Mouse (Mus musculus): ENCODE measurements around the gene Pkn1. TPM values are rescaled to one million over a fixed set of nuclear protein-coding genes. Genes with fewer than 3 reads are reported as not detected.
A peak's percentile ranks its signal among the peaks of the same experiment; 100 is the strongest.

The Pkn1 gene
- total RNA-seq, 2 experiments from 2014 or later = 98.7 to 107 TPM

DNA sequence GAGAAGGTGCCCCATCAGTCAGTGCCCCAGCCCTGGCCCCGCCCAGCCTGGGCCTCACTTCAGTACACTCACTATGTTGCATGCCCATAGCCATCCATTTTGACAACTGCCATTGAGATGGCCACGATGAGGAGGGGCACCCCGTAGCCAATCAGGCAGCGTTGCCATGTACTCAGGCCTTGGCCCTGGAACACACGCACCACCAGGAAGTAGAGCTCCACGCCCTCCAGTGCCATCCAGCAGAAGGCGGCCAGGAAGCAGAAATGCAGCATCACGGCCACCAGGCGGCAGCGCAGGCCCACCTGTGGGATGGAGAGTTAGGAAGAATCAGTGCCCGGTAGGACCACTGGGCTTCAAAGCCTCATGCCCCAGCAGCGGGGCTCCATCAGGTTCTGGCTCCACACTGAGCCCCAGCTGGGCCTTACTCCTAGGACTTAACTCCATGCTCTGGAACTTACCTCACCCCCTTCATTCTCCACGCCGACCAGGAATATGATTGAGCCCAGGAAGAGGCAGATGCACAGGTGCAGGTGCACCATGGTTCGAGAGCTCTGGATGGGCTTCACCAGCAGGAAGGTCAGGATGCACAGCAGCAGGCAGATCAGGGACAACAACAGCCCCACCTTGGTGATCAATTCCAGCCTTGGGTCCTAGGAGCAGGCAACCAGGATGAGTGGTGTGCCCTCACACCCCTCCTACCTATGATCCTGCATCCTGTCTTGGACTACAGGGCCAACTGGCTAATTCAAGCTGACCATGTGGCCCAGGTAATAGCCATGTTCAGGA lies 25.9 kb upstream of the Pkn1 start:
- DNase-seq = peak; percentile 86
- intact Hi-C loops (cut with DNase I) = loop anchor here (10.0 kb wide), 1 partner anchor 200 kb away; no protein-coding TSS in a partner anchor

DNA sequence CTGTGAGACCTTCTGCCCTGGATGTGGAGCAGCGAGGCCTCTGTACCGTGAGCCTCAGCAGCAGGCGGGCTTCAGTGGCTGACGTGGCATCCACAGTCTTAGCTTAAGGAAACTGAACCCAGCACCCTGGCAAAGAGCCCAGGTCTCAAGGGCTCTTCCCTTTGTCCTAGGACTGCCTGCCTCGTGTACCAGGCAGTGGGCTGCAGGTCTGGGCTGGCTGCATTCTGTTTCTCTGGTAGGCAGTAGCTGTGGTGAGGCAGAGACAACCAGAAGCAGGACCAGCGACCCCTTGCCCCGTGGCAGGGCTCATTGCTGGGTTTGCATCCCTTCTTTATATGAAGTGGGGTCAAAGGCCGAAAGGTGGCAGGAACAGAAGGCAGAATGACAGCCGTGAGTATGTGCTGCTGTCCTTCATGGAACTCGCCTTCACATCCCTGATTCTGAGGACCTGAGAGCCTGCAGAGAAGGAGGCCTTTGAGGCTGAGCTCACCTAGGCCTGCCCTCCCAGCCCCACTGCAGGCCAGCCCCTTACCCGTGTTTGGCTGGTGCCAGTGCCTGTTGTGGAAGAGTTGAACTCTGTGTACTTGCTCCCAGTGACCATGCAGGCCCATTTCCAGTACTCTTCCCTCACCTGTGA lies 24.6 kb upstream of the Pkn1 start:
- intact Hi-C loops (cut with DNase I) = loop anchor here (10.0 kb wide), 1 partner anchor 201 kb away; no protein-coding TSS in a partner anchor

DNA sequence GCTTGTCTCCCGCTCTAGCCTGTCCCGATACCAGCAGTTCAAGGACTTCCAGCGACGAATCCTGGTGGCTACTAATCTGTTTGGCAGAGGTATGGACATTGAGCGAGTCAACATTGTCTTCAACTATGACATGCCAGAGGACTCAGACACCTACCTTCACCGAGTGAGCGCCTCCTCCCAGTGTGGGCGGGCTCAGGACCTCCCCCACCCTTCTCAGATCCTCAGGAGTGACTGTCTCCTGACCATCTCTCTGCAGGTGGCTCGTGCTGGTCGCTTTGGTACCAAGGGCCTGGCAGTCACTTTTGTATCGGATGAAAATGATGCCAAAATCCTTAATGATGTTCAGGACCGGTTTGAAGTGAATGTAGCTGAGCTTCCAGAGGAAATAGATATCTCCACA lies 23.7 kb upstream of the Pkn1 start:
- intact Hi-C loops (cut with DNase I) = loop anchor here (10.0 kb wide), 1 partner anchor 202 kb away; no protein-coding TSS in a partner anchor
- no peak for DNase-seq

More for the DNA sequence above, 24.6 kb upstream of the Pkn1 start:
- no peak for DNase-seq

DNA sequence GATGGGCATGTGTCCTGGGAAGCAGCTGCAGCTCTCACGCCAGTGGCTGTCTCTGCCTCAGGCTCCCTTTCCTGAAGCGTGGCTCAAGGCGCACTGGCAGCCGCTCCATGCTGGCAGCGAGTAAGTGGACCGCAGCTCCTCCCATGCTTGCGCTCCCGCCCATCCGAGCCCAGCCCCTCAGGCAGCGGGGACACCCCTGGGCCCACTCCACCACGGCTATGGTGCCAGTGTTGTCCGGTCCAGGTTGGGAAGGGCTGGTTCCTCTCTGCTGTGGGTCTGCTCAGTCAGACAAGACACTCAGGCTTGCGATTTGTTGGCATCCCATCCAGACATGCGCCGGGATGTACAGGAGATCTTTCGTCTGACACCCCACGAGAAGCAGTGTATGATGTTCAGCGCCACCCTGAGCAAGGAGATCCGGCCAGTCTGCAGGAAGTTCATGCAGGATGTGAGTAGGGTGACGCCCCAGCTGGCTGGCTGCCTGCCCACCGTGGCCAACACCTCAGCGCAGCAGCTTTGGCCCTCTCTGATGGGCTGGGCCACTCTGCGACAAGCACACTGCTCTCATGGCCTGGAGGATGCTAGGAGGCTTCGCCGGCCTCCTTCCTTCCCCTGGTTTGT lies 22.5 kb upstream of the Pkn1 start:
- intact Hi-C loops (cut with DNase I) = loop anchor here (10.0 kb wide), 1 partner anchor 203 kb away; no protein-coding TSS in a partner anchor
- no peak for DNase-seq

DNA sequence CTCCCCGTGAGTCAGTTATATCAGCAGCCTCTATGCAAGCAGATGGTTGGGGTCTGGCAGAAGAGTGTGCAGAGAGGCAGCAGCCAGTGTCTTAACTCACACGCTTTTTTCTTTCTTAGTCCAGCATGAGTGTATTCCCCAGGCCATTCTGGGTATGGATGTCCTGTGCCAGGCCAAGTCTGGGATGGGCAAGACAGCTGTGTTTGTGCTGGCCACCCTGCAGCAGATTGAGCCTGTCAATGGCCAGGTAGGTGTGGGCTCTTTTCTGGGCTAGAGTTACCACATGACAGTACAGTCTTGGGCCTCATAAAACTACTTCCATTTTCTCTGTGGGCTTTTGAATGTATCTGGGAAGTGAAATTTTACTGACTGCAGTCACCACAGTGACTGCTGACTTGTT lies 20.7 kb upstream of the Pkn1 start:
- intact Hi-C loops (cut with DNase I) = loop anchor here (10.0 kb wide), 1 partner anchor 205 kb away; no protein-coding TSS in a partner anchor

DNA sequence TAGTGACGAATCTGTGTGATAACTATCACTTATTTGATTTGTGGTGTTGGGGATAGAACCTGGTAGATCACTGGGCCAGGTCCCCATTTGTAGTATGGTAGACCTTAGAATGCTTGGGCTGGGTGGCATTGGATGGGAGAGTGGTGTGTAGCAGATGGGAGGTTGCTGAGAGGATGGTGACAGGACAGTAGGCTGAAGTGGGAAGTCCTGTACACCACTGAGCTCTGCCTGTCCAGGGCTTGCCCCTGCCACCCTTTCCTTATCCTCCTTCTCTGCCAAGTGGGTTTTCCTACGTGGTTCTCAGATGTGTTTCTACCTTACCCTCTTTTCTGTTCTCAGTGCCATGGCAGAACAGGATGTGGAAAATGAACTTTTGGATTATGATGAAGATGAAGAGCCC lies 20.1 kb upstream of the Pkn1 start:
- intact Hi-C loops (cut with DNase I) = no loop called here
- no peak for DNase-seq

More for the DNA sequence above, 20.7 kb upstream of the Pkn1 start:
- no peak for DNase-seq

DNA sequence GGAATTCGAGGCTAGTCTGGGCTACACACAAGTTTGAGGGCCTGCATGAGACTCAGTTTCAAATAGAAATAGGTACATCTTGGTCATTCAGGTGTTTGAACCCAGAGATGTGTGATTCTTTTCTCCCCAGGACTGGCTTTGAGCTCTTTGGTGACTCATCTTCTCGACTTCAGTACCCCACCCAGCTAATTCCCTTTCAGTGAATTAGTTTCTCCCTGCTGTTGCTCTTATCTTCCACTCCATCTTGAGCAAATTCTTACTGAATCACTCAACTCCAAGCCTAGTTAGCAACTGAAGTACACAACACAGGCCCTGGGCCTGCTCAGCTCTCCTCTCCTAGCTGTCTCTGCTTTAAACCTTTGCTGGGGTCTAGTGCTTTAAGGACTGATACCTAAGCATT lies 17.6 kb upstream of the Pkn1 start:
- intact Hi-C loops (cut with DNase I) = no loop called here
- DNase-seq = no peak

DNA sequence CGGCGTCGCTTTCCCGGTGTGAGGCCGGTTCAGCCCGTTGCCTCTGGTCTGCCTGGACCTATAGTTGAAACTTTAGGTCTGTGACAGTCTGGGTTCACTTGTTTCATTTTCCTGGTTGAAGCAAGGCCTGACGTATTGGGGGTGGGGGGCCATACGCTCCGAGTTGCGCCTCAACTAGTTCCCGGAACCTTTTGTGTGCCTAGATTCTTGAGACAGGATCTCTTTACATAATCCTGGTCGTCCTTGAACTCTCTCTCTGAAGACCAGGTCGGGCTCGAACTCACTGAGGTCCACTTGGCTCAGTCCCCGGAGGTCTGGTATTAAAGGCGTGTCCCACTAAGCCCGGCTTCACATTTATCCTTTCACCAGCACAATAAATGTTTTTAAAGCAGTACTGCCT lies 16.8 kb upstream of the Pkn1 start:
- intact Hi-C loops (cut with DNase I) = no loop called here
- no peak for DNase-seq

DNA sequence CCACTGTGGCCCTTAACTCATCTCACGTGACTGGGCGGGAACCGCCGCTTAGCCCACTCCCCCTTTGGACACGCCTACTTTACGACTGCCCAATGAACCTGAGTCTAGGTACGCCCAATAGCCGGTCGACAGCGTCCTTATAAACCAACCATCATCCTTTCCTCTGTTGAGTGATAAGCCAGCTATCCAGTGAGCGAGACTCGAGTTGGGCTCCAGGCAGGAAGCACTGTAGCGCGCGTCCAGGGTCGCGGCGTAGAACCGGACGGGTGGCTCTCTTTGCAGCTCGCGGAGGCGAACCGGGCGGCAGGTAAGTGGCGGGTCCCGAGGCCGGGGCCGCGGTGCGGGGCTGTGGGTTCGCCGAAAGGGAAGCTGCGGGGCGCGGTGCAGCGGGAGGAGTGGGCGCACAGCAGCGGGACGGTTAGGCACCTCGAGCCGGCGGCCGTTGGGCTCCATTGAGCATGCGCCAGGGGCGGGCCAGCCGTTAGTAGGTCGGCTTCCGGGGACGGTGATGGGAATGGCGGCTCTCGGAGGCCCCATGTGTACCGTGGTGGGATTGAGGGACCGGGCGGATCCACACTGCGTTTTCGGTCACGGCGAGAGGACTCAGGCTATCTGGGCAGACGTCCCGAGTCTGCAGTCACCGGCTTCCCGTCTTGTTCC lies 16.2 kb upstream of the Pkn1 start, which contains the start of gene Ddx39:
Ddx39 (plus strand) TSS at position 147 of the 660 bp plus-strand sequence.
- intact Hi-C loops (cut with DNase I) = no loop called here

DNA sequence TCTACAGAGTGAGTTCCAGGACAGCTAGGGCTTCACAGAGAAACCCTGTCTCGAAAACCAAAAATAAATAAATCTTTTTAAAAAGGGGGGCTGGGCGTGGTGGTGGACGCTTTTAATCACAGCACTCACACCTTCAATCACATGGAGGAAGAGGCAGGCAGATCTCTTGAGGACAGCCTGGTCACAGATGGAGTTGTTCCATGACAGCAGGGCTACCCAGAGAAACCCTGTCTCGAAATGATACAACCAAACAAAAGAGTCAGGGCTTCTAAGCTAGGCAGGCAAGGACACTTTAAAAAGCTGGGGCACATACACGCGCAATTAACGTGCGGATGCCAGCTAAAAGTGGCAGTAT lies 15.7 kb upstream of the Pkn1 start:
- DNase-seq = no peak
- intact Hi-C loops (cut with DNase I) = no loop called here

More for the DNA sequence above, 16.2 kb upstream of the Pkn1 start, which contains the start of gene Ddx39:
- DNase-seq = peak; percentile 91

DNA sequence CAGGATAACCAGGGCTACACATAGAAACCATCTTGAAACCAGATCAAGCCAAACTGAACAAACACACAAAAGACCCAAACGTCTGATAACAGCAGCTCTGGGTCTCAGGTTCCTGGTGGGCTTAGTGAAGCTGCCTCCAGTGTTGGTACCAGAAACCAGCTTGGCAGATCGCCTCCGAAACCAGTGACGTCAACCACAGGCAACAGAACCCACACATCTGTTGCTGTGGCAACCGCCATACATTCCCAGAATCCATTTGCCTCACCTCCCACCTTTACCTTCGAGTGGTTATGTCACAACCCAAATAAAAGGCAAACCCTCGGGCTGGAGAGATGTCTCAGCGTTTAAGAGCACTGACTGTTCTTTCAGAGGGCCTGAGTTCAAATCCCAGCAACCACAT lies 8.6 kb upstream of the Pkn1 start:
- DNase-seq = no peak
- intact Hi-C loops (cut with DNase I) = no loop called here

DNA sequence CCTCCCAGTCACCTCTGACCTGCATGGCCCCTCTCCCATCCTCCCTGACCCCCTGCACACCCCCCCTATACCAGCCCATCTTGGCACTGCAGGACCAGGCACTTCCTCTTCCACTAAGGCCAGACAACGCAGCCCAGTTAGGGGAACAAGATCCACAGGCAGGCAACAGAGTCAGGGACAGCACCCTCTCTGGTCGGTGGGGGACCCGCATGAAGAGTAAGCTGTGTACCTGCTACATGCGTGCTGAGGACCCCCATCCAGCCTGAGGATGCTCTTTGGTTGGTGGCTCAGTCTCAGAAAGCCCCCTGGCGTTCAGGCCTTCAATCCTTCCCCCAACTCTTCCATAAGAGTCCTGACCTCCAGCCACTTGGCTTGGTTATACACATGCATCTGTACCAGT lies 7.4 kb upstream of the Pkn1 start:
- intact Hi-C loops (cut with DNase I) = no loop called here
- DNase-seq = no peak

DNA sequence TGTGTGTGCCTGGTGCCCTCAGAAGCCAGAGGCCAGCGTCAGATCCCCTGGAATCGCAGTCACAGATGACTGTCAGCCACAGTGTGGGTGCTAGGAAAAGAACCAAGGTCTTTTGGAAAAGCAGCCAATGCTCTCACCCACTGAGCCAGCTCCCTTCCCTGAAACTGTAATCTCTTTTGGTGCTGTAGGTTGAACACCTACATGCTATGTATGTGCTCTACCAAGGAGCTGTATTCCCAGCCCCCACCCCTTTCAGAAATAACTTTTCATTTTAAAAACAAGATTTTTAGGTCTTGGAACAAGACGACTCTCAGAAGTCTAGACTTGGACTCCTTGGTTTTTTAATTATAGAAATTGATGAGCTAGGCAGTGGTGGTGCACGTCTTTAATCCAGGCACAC lies 4.4 kb upstream of the Pkn1 start:
- no peak for DNase-seq
- intact Hi-C loops (cut with DNase I) = no loop called here

DNA sequence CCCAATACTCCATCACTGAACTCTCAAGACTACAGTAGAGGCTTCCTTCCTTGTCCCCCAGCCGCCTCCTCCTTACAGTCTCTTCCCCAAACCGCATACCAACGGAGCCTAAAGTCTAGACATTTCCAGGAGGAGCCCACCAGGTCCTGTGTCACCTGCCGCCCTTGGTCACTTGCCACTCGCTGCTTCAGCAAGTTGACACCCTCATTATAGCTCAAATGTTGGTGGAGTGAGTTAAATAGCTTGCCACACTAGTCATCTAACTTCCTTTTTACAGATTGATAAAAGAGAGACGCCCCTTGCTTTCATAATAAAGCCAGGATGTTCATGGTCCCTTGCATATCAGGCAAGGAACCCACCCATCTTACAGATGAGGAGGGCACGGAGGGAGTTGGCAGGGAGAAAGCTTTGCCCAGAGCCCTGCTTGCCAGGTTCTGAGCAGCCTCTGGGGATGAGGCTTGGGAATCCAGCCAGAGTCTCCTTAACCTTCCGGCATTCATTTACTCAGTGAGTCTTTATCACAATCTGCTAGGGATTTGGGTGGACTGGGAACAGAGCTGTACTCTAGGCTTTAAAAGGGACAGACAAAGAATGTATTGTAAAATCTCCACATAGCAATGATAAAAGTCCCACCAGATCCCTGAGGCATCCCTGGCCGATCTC lies 1.6 kb upstream of the Pkn1 start:
- intact Hi-C loops (cut with DNase I) = no loop called here
- DNase-seq = no peak

DNA sequence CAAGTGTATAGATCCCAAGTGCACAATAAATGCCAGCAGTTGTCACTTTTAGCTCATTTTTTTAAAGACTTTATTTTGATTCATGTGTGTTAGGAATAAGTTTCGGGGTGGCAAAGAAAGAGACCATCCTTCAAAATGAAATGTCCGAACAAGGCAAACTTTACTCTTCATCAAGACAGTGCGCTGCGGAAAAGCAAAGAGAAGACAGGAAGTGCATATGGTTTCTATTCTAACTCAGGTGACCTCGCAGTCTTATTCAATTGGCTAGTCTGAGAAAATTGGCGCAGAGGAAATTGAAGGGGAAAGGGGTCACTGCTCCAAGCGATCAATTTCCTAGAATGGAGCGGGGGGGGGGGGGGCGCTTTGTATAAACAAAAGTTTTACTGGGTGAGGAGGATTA lies 587 bp upstream of the Pkn1 start:
- intact Hi-C loops (cut with DNase I) = no loop called here
- no peak for DNase-seq

DNA sequence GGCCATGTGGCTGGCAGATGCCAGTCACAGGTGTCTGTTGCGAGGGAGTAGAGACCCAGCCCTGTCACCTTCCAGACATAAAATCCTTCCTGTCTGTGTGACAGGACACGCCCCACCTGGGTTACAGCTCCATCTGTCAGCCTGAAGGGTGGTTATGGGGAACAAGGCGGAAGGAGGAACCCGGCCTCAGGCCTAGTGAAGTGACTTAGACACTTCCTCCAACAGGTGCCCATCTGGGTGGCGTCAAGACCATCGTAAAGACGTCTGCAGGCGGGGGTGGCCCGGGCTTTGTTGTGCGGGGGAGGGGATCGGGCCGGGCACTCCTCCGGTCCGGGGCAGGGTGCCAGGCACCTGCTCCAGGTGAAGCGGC lies 703 bp downstream of the Pkn1 start:
- intact Hi-C loops (cut with DNase I) = no loop called here
- DNase-seq = peak; percentile 29

DNA sequence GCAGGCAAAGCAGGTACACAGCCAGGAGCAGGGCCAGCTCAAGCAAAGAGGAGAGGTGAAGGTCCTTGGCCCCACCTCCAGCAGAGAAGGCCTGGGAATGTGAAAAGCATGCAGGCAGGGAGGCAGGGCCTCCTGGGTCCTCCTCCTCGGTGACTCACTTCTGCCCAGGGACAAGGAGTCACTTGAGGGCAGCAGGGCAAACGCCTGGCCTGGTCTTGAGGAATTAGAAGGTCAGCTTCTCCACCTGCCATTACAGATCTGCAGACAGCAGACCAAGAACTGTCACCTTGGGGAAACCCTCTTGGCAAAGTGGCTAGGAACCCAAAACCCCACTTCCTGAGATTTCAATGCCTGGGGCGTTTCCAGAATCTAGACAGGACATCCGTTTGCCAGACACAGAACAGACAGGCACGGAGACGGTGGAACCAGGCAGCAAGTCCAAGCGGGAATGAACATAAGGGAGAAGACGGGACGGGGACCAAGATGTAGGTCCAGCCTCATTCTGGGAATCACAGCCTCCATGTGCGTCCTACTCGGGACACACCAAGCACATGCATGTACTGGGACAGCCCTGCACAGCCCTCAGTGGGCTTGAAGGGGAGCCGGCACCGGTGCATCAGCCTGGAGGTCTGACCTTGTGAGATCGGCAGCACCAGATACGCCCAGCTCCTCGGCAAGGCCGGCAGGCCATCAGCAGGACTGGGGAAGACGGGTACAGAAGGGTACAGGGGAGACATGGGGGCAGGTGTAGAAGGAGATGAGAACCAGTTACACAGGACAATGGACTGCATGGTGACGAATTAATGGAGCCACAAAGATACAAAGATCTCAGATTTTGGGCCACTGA lies 1.4 kb downstream of the Pkn1 start:
- intact Hi-C loops (cut with DNase I) = no loop called here
- no peak for DNase-seq

DNA sequence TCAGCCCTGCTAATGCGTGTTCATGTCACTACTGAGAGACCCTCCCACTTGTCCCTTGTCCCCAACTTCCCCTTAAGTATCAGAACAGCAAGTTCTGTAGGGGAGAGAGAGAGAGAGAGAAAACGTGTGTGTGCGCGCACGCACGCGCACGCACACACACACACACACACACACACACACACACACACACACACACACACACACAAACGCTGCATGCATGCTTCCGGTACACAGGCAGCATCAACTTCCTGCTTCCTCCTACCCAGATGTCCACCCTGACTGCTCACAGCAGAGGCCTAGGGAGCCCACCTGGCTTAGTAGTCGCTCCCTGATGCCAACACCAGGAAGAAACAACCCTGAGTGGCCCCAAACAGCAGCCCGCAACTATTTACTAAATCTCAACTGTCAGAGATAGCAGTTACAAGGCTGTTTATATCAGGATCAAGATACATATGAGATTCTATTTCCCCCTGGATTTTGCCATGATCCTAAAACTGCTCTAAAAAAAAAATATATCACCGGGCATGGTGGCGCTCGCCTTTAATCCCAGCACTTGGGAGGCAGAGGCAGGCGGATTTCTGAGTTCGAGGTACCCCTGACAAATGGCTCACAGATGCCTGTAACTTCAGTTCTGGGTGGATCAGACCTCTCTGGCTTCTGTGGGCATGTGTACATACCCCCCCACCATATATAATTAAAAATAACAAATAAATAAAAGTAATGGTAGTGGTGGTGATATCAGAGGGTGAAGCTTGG lies 3.5 kb downstream of the Pkn1 start:
- intact Hi-C loops (cut with DNase I) = no loop called here
- DNase-seq = no peak
